Mouse (Mus musculus) yolk sac, embryonic 10.5 days (tissue): Measurements from ENCODE around the gene Fhl2.
"Not testable (repeated sequence)": the region's sequence is repeated elsewhere in the genome, so short reads cannot be mapped to it uniquely, and the experiment has no call there.

Source experiments
- DNase-seq: peaks from one replicate; pipeline ENCODE4 v3.0.0-alpha.2; 2017; ENCODE audit warnings: low spot score

The Fhl2 gene

GRCm38 (mm10) chr1:43192471-43192870, 4.3 kb downstream of the Fhl2 start:
- DNase-seq, result no peak

GRCm38 (mm10) chr1:43191078-43191477, 5.7 kb downstream of the Fhl2 start:
- DNase-seq, result no peak

DNA sequence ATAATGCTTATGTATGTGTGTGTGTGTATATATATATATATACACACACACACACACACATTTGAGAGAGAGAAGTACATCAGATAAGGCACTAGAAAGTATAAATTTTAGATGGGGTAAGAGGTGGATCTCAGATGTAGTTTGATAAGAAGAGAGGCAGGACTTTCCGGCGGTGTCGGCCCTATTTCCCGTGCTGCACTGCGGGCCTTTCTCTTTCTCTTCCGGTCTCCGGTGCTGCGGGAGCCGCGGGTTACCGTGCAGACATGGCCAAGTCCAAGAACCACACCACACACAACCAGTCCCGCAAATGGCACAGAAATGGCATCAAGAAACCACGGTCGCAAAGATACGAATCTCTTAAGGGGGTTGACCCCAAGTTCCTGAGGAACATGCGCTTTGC, 7.9 kb downstream of the Fhl2 start:
- DNase-seq, result not testable (repeated sequence)

DNA sequence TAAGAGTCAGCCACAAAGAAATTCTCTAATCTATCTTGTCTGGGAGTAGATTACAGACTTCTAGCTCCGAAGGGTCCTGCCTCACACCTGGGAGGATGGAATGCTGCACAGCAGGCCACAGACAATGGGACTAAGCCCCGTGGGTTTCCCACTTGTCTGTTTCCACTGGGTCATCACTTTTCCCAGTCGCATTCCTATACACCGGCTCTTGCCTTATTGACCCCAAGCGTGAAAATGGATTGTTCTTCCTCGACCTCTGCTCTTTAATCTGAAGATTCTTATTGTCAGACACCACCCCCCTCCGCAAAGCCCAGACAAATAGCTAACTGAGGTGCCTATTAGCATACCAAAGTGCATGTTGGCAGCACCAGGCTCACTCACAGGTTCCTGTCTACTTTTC, 10.4 kb downstream of the Fhl2 start:
- no peak for DNase-seq

DNA sequence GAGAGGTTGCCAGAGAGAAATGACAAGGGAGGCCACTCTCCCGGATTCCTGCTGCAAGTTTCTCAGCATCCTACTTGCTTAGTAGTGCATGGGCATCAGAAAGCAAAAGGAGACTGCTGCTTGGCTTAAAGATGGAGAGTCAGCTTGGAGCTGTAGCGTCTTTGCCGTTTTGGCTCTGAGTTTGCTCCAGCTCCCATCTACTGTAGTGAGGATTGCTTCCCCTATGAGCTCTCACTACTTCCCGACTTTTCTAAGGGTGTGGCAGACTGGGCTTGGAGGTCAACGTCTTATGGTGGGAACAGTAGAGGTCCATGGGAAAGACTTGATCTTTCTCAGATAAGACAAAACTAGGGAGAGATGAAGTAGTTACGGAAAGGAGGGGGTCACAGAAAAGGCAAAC, 15.9 kb downstream of the Fhl2 start:
- DNase-seq, result no peak

GRCm38 (mm10) chr1:43178780-43179179, 18.0 kb downstream of the Fhl2 start:
- DNase-seq, result no peak

- DNase-seq, result no peak
Measured at GRCm38 (mm10) chr1:43178378-43178777, 18.4 kb downstream of the Fhl2 start.

GRCm38 (mm10) chr1:43173283-43174226, 23.2 kb downstream of the Fhl2 start:
- DNase-seq, result no peak

DNA sequence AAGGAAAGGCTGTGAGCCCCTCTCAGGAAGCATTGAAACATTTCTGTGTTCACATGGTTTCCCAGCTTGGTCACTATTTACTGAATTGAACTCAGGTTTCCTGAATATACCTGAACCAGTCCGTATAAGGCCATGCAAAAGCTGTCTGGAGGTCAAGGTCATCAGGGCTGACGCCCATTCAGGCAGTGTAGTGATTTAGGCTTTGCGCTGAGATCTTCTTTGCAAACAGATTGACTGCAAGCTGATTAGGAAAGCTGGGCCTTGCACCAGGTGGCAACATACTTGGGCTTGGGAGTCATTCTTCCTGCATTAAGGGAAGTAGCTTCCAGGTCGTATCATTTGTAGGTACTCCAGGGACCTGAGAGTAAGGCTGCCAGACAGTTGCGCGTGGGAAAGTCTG, 25.0 kb downstream of the Fhl2 start:
- no peak for DNase-seq

- DNase-seq, result no peak
Measured at GRCm38 (mm10) chr1:43171093-43171492, 25.7 kb downstream of the Fhl2 start.

- no peak for DNase-seq
Measured at GRCm38 (mm10) chr1:43169661-43170060, 27.1 kb downstream of the Fhl2 start.

DNA sequence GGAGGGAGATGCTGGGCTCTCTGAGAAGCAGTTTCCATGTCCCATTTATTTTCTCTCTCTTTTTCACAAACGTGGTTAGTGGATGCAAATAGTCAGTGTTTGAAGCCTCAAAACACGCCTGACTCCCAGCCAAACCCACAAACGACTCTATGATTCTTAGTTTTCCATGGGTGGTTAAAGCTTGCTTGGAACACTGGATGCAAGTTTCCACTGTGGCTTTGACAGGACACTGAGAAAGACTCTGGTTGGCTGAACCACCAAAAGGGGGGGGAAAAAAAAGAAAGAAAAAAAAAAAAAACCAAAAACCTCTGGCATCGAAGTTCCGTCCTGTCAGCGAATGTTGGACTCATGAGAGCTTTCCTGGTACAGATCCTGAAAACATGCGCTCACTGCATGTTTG, 27.6 kb downstream of the Fhl2 start:
- no peak for DNase-seq

DNA sequence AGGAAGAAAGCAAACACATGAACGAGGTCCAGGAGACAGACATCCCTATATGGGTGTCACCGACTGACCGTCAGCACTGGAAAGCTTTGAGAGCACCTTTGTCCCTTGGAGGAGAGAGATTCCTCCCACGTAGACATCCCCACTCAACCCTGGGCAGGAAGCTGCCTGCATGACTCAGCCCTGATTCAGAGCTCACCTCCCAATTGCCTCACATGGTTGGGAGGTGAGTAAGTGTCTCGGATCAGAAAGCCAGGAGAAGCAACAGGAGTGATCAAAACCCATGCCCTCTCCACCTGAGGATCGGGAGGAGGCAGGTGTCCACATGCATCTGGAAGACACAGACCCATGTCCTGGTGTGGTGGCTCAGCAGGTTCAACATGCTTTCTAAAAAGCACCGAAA, 28.2 kb downstream of the Fhl2 start:
- DNase-seq, result no peak

DNA sequence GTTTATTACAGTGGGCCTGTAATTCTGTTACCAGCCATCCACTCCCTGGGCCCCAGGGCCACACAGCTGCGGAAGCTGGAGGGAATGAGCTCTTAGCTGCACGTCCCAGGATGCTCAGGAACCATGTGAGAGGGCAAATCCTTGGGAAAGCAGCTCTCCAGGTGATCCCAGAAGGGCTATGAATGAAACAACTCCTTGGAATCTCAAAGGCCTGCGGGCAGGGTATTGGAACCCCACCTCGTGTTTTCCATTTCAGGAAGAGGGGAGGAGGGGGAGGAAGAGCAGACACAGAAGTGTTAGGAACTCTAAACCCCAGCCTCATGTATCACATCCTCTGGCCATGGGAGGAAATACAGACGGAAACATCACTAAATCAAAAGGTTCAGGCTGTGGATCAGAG, 28.8 kb downstream of the Fhl2 start:
- no peak for DNase-seq

- DNase-seq, result no peak
Measured at GRCm38 (mm10) chr1:43164582-43164981, 32.2 kb downstream of the Fhl2 start.

DNA sequence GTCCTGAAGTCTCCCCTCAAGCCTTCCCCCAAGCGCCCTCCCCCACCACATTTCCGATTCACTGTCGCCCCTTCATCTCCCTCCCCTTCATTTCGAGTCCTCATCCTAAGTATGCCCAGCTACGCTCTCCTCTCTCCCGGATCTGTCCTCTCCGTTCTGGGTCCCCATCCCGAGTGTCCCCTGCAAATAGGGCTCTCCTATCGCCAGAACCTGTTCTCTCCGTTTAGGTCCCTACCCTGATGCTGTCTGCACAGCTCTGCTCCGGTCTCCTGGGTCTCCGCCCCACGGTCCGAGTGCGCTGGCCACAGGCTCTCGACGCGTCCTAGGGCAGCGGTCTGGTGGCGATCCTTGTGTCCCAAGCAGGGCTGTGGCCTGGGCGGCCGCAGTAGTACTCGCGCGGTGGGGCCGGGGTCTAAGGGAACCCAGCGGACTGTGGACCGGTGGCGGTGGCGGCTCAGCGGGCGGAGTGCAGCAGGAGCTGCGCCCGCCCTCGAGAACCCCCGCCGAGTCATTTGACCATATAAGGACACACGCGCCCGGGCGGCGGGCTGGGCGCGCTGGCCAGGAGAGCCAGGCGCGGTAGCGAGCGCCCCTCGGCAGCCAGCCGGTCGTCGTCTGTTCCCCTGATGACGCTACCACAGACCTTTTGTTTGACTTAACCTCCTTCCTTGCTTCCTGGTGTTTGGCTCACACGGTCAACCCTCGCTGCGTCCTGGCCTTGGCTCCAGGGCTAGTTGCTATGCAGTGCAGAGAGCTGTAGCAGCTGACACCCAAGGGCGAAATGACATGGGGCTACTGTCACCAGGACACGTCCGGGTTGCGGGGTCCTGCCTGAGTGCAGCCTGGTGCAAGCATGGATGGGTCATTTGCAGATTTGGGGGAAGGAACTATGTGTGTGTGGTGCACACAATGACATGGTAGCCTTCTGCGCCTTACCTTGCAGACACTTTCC, 33.0 kb downstream of the Fhl2 start:
- peak; percentile 86 for DNase-seq

GRCm38 (mm10) chr1:43163084-43163466, 33.7 kb downstream of the Fhl2 start:
- no peak for DNase-seq

GRCm38 (mm10) chr1:43162394-43162793, 34.4 kb downstream of the Fhl2 start:
- DNase-seq, result no peak

DNA sequence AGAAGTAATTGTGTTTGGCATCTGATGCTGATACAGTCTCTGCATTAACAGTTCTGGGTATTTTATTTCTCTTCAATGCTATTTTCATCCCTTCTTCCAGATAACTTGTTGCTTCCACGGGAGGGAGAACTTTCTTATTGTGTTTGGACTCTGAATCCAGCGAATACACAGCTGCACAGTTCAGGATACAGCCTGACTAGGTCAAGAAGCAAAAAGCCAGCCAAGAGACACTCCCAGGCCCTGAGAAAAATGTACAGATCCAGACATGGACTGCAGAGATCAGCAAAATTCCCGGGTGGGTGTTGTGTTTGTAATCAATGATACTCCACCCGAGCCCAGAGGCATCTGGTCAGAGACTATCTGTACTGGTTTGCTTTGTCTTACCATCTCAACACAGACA, 37.4 kb downstream of the Fhl2 start:
- no peak for DNase-seq

DNA sequence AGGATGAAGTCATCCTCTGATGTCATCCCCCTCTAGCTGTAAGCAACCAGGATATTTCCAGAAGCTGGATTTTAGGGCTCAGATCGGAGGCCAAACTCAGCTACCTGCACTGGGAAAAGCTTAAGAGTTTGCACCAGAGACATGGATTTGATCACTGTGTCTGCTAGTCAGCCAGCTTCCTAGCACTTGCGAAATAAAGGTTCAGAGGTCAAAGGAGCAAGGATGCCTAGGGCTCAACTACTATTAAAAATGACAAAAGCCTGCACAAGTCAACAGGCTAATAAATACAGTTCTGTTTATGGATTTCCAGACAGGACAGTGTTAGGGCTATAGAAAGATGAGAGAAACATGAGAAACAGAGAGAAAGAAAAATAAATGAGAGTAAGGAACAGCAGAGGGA, 38.9 kb downstream of the Fhl2 start:
- peak; percentile 53 for DNase-seq

DNA sequence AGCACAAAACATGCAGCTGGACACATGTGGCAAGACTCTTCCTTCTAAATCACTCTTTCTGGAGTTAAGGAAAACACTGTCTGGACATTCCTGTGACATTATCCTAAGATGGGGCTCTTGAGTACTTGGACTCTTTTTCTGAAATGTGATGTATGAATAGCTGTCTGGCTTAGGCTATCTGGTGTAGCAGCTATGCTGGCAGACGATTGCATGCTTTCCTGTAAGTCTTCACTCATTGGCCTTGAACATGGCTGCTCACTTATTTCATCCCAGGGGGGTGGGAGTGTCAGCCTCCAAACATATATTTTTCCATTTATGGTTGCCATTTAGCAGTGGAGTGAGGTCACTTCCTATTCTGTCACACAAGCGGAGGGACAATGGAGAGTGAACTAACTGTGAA, 42.3 kb downstream of the Fhl2 start:
- no peak for DNase-seq

DNA sequence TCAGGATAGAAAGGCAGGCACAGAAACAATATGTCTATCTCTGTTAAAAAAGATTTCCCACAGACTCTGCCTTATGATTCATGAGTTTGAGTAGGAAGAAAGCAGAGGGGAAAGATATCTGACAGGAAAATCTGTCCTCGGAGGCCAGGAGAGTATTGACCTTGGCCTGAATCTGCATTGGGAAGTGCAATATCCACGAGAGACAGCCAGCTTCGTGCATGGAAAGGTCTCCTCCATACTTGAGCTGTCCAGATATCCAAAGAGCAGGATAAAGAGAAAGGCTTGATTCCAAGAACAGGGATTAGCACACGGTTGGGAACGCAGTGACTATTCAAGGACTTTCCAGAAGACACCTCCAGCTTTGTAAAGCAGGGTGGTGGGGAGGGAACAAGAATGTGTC, 43.2 kb downstream of the Fhl2 start:
- DNase-seq, result no peak

- peak; percentile 78 for DNase-seq
Measured at GRCm38 (mm10) chr1:43152626-43153025, 44.2 kb downstream of the Fhl2 start.
